Mouse (Mus musculus): ENCODE measurements around the gene Dnajc3.

GRCm38 (mm10) chr14:118995226-118995925 is 57.6 kb downstream of the Dnajc3 start:
- TF ChIP-seq POLR2A (IDR thresholded peaks at IDR 0.05; ENCODE audit: borderline replicate concordance, control insufficient read depth, low read depth, low read length) (no peak), CTCF (IDR thresholded peaks at IDR 0.05; ENCODE audit: control insufficient read depth, insufficient read depth, low read length) (no peak)

All from bone marrow, adult 2 months (tissue).